Mouse (Mus musculus) stomach, postnatal 0 days (tissue): Measurements from ENCODE around the gene Dusp8.

Experiments used
- CTCF ChIP-seq: IDR thresholded peaks from 2 replicates; pipeline ENCODE4 v1.5.1; 2016; ENCODE audit warnings: antibody characterized with exemption, low read depth, mild to moderate bottlenecking, moderate library complexity
- EP300 ChIP-seq: optimal IDR thresholded peaks from 2 replicates; pipeline ENCODE3; 2016; ENCODE audit warnings: antibody characterized with exemption

GRCm38 (mm10) chr7:142084395-142084794, 11.2 kb downstream of the Dusp8 start:
- TF ChIP-seq CTCF (peak; percentile 26), EP300 (no peak)
